Mouse (Mus musculus) monocyte, adult 2 months (primary cell): ENCODE measurements around the gene Itm2c.

Experiments used
- DNase-seq, 2 experiments: peaks; one replicate each; pipeline ENCODE4 v3.0.0; 2022; ENCODE audit warnings: low spot score in 2 of 2, low read depth in 1 of 2

Gene Itm2c

GRCm38 (mm10) chr1:85898761-85899387, 4.8 kb downstream of the Itm2c start:
- no peak for DNase-seq

- DNase-seq = no peak
These were observed 5.3 kb downstream of the Itm2c start for GRCm38 (mm10) chr1:85899388-85899761.

- DNase-seq = no peak
These were observed 6.6 kb downstream of the Itm2c start for GRCm38 (mm10) chr1:85900521-85901333.

GRCm38 (mm10) chr1:85901516-85902107, 7.5 kb downstream of the Itm2c start:
- no peak for DNase-seq

GRCm38 (mm10) chr1:85902108-85902561, 8.1 kb downstream of the Itm2c start:
- no peak for DNase-seq

GRCm38 (mm10) chr1:85906892-85907291, 12.8 kb downstream of the Itm2c start:
- DNase-seq = no peak

- no peak for DNase-seq
These were observed 14.9 kb downstream of the Itm2c start for GRCm38 (mm10) chr1:85908754-85909590.

- no peak for DNase-seq
These were observed 19.1 kb downstream of the Itm2c start for GRCm38 (mm10) chr1:85913078-85913755.

- no peak for DNase-seq
These were observed 21.8 kb downstream of the Itm2c start for GRCm38 (mm10) chr1:85915890-85916289.

- no peak for DNase-seq
These were observed 22.9 kb downstream of the Itm2c start for GRCm38 (mm10) chr1:85916830-85917450.

- no peak for DNase-seq
These were observed 25.5 kb downstream of the Itm2c start for GRCm38 (mm10) chr1:85919621-85920020.

- DNase-seq = no peak
These were observed 27.6 kb downstream of the Itm2c start for GRCm38 (mm10) chr1:85921725-85922124.

- no peak for DNase-seq
These were observed 28.2 kb downstream of the Itm2c start for GRCm38 (mm10) chr1:85922127-85922864.

GRCm38 (mm10) chr1:85922865-85923211, 28.8 kb downstream of the Itm2c start:
- DNase-seq = no peak

- no peak for DNase-seq
These were observed 31.1 kb downstream of the Itm2c start for GRCm38 (mm10) chr1:85925183-85925582.

GRCm38 (mm10) chr1:85928057-85928687, 34.1 kb downstream of the Itm2c start, which contains the start of gene 4933407L21Rik:
TSS of gene 4933407L21Rik (plus strand) at chr1:85928483.
- DNase-seq = no peak

- no peak for DNase-seq
These were observed 34.6 kb downstream of the Itm2c start for GRCm38 (mm10) chr1:85928688-85929065.

GRCm38 (mm10) chr1:85929406-85929805, 35.3 kb downstream of the Itm2c start:
- no peak for DNase-seq

GRCm38 (mm10) chr1:85931170-85931569, 37.1 kb downstream of the Itm2c start:
- DNase-seq = no peak
